In genomic region chr7:28724613-28725012, GRCm38 (mm10) we compare ENCODE assay signal across 16 mouse cellular contexts. TPM values are rescaled to one million over a fixed set of nuclear protein-coding genes. Genes with fewer than 3 reads are reported as not detected.
"Had no signal": no experiment of that assay in that cellular context is flagged by ENCODE, and none has a peak within 500 bp of the region (broad histone marks: within the 10 kb centered on the region; RNA-seq: fewer than 3 reads in every experiment).

No protein-coding gene starts in this region.

- DNase-seq: gastrocnemius, postnatal 14 days; gastrocnemius, postnatal 36 days; heart, adult 11 months; heart, adult 2 months; heart, postnatal 10 days; heart, postnatal 4 days; kidney, adult 18-20 months; kidney, adult 8-10 months; kidney, postnatal 10 days; kidney, postnatal 36 days; layer of hippocampus, adult 9-11 months; layer of hippocampus, postnatal 36 days; liver had no signal

RNA-seq across cellular contexts. Expression of gene Ccer2, which starts 31.4 kb away (rescaled TPM):
- total RNA-seq: gastrocnemius, adult 18-20 months; gastrocnemius, adult 8-10 months; gastrocnemius, postnatal 14 days; gastrocnemius, postnatal 36 days; heart, adult 2 months; heart, postnatal 10 days; heart, postnatal 25 days; heart, postnatal 4 days had no signal
